Mouse (Mus musculus): ENCODE results near the gene U2af2.

GRCm38 (mm10) chr7:5021197-5021596 is 40.7 kb upstream of the U2af2 start:
- TF ChIP-seq CTCF (IDR thresholded peaks at IDR 0.05; ENCODE audit: borderline replicate concordance, extremely low read depth, insufficient read depth, insufficient read length) (no peak), POLR2A (IDR thresholded peaks at IDR 0.05; ENCODE audit: borderline replicate concordance, extremely low read depth, insufficient read depth, insufficient read length, poor library complexity, severe bottlenecking) (no peak)

Measured in brain, embryonic 14.5 days (tissue).